Mouse (Mus musculus): ENCODE results near the gene Zfp385b.

Gene Zfp385b

DNA sequence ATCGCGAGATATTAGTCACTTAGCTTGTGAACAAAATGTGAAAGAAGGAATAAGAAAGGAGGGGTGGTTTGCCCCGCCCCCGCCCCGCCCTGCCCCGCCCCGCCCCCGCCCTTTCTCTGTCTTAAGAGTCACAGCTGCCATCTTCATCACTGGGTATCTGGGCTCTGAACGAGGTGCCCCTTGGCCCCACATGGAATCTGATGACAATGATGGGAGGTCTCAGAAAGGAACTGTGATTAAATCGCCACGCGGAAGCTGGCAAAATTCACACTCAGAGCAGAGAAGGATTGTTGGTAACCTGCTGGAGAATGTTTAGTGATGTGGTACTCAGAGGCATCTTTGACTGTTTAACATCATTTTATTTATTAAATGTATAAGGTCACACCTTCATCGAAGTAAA, 417.1 kb downstream of the Zfp385b start:
- in situ Hi-C loops (cut with MboI; ENCODE audit: low sequenced_read_pairs), result no loop called here

DNA sequence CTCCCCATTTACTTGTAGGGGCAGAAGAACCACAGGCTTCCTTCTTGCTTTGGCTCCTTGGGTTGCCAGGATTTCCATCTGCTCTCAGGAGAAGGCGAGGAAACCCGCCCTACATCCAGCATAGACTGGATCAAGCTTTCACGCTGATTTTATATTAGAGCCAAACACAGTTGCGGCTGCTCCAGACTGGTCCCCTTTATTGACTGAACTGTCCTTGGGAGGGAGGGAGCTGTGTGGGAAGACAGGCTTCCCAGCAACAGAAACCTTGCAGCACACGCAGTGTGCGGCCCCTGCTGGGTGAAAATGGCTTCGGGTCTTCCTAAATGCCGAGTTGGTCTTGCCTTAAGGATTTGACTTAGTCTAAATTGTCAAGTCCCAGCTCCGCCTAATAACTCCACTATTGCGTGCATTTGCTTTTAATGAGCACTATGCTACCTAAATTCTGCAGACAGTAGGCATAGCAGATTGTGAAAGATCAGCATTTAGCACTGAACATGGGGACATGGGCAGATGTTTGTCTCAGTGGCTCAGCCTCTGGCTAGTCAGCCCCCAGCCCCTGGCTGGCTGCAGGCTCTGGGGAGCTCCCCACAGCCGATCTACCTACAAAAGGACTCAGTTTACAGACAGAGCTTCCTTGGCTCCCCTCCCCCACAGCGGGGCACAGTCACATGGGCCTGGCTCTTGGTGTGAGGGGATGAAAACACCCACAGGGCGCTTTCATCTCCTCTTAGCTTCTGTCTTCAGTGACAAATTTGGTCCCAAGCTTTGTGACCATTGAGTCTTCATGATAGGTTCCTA, 417.8 kb downstream of the Zfp385b start:
- in situ Hi-C loops (cut with MboI; ENCODE audit: low sequenced_read_pairs), result no loop called here

DNA sequence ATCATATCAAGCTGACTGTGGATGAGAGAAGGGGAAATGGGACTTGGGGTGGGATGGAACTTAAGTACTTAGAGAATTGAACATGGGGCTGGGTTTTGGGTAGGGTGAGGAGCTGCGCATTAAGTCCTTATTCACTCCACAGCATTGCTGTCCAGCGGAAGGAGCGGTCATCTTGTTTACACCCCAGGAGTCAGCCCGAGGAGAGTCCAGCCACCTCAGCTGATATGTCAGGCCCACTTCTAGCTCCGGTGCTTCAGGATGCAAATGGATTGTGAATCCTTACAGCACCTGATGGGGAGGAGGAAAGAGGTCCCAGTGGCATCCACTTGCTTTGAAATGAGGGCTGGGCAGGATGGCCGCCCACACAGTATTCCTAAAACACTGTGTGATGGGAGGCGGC, 425.6 kb downstream of the Zfp385b start:
- in situ Hi-C loops (cut with MboI; ENCODE audit: low sequenced_read_pairs), result no loop called here

DNA sequence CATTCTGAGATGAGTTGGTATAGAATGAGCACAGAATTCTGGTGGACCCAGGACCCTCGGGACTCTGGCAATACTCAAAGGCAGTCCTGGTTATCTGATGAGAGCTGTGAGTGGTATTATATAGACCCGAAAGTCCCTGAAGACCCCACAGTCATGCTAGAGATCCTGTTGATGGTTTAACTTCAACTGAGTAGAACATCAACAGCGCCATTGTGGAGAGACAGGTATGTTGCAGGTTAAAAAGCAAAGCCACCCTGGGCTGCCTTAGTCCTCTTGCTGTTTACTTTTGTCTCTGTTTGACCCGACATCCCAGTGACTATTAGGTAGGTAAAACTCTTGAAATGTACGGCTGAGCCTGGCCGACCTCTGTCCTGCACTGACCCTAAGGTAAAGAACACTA, 431.3 kb downstream of the Zfp385b start:
- in situ Hi-C loops (cut with MboI; ENCODE audit: low sequenced_read_pairs), result no loop called here

DNA sequence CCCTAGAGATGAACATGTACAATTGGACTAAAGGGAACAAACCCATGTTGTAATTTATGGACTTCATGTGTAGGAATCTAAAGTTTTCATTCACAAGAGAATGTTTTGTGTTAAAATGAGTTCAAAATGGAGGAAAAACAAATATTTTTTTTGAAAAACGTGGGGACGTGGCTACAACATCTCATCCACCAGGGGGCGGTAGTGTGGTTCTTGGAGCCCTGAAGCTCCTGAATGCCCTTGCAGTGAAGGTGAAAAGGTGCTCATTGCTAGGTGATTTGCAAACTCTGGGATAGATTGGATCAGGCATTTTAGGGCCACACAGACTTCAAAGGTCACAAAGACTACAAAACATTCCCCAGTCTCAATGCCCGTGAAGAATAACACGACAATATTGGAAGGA, 432.9 kb downstream of the Zfp385b start:
- in situ Hi-C loops (cut with MboI; ENCODE audit: low sequenced_read_pairs), result no loop called here

DNA sequence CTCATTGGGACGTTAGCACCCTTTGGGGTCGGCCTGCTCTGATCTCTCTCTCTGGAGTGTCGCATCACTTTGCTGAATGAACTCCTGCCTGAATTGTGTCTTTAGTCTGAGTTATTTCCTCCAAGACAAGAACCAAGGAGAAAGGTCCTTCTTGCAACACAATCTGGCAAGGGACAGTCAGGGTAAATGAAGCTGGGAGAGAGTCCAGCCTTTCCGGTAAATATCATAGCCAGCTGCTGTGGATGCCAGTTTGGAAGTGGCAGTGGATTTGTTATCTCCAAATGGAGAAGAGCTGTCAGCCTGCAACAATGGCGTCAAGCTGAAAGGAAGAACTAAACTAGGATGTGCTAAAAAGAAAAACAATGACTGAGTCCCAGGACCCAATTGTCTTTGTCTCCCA, 436.7 kb downstream of the Zfp385b start:
- in situ Hi-C loops (cut with MboI; ENCODE audit: low sequenced_read_pairs), result no loop called here

DNA sequence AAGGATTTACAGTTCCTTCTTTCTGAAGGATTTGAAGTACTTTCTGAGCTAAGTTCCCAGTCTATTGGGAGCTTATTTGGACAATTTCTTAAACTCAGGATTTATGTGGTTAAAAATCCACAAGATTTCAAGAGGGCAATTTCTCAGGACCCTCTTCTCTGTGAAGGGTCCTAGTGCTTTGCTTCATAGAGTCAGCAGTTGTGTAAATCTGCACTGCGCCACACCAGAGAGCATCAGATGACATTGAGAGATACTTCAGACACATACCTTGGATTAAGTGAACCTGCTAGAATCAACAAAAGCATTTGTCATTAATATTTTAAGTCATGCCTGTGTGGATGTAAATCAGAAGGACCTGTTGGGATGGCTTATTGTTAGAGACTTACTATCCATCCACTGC, 439.5 kb downstream of the Zfp385b start:
- in situ Hi-C loops (cut with MboI; ENCODE audit: low sequenced_read_pairs), result no loop called here

DNA sequence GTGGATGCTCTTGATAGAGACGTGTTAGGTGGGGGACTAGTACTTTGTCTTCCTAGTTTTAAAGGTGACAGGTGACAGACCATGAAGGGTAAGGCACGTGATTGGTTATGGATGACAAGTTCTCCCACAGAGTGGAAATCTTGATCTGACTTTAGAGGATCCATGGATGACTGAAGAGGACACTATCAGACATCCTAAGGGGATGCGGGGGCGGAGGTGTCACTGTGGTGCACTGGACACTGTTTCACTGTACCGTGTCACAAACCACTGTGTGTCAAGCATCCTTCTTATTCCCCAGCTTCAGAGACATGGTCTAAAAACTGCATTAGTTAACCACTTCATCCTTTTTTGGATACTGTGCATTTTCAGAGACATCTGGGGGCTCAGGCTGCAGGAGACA, 440.1 kb downstream of the Zfp385b start:
- in situ Hi-C loops (cut with MboI; ENCODE audit: low sequenced_read_pairs), result no loop called here

DNA sequence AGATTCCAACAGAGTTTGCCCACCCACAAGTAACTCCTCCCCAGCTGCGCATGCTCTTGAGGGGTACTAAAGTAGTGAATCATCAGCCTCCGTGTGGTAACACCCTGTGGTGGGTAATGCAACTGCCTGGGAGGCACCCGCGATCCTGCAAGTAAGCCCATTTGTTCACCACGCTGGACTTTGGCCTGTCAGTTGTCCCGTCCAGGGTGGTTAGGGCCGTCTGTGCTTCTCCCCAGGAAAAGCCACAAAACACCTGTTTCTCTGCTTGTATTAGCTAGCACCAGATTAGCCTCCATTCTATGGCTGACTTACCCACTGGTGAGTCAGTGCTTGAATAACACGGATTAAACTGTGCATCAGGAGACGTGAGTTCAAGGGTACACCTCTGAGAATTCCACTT, 442.6 kb downstream of the Zfp385b start:
- in situ Hi-C loops (cut with MboI; ENCODE audit: low sequenced_read_pairs), result no loop called here

DNA sequence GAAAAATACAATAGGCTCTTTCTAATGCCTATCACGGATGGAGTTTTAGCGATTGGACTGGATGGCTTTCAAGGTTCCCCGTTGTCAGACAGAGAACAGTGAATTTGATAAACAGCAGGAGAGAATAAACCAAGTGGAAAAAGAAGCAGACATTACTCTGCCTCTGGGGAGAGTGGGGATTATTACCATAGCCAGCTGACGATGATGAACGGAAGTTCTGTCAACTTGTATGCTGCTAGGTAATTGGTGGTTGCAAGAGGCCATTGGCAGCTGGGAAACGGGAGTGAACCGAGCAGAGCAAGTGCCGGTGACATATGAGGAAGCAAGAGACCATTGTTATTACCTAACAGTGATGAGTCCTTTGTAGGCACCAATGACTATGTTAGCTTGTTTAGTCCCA, 444.3 kb downstream of the Zfp385b start:
- in situ Hi-C loops (cut with MboI; ENCODE audit: low sequenced_read_pairs), result no loop called here

DNA sequence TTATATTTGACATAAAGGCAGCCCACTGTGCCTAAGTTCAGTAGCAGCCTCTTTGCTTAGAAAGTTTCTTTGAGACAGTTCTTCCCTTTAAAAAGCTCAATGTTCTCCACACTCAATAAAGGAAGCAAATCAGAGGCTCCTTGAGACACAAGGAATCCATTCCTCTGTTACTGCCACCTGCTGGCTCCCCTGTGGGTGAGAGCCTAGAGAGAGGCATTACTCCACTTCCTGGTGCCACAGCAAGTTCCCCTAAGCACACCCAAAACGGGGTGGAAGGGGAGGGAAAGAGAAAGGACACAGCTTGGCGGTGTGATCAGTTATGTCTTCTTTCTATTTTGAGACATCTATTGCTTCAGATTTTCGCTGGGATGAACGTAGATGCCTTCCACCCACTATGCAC, 450.3 kb downstream of the Zfp385b start:
- in situ Hi-C loops (cut with MboI; ENCODE audit: low sequenced_read_pairs), result no loop called here

Data from CH12F3 (cell line).